8 mouse cellular contexts compared by ENCODE assay signal in genomic region chr11:69415668-69416451, GRCm38 (mm10). TPM values are rescaled to one million over a fixed set of nuclear protein-coding genes. Genes with fewer than 3 reads are reported as not detected.
DNase-seq lines count a peak whose midpoint lies in the region; ATAC-seq and TF ChIP-seq lines count a peak whose summit lies in the region.

No protein-coding gene starts in this region.

- peak overlapping the region; percentile 79 for H3K4me3 ChIP-seq in embryonic facial prominence, embryonic 11.5 days (ENCODE audit: low read depth, low read length)
- peak overlapping the region; percentile 80 for H3K4me3 ChIP-seq in hindbrain, embryonic 11.5 days (ENCODE audit: low read depth, low read length)
- H3K4me3 ChIP-seq in limb, embryonic 13.5 days: peak overlapping the region; percentile 82
- H3K4me3 ChIP-seq in midbrain, postnatal 0 days (ENCODE audit: low read depth, low read length): peak overlapping the region; percentile 71

- no peak for TF ChIP-seq CTCF in midbrain, postnatal 0 days (IDR thresholded peaks at IDR 0.05)

- peak overlapping the region; percentile 90 for H3K4me2 ChIP-seq in embryonic facial prominence, embryonic 11.5 days (ENCODE audit: low read depth, low read length)
- peak overlapping the region; percentile 99 for H3K4me2 ChIP-seq in hindbrain, embryonic 11.5 days (replicated peaks; ENCODE audit: low read depth, low read length)
- peak overlapping the region; percentile 98 for H3K4me2 ChIP-seq in limb, embryonic 13.5 days (replicated peaks)
- peak overlapping the region; percentile 94 for H3K4me2 ChIP-seq in midbrain, postnatal 0 days (ENCODE audit: low read depth, low read length, poor library complexity, severe bottlenecking)

- H3K36me3 ChIP-seq in embryonic facial prominence, embryonic 11.5 days (replicated peaks; ENCODE audit: control insufficient read depth, insufficient read depth, low read depth, low read length): no peaks in the 10 kb centered on the region
- H3K36me3 ChIP-seq in hindbrain, embryonic 11.5 days (ENCODE audit: control insufficient read depth, insufficient read depth, low read length): no peaks in the 10 kb centered on the region
- H3K36me3 ChIP-seq in limb, embryonic 13.5 days: peaks cover 21% of the 10 kb centered on the region
- 0 out of 2 replicates have a peak, but pooled peaks cover 4% of the 10 kb centered on the region for H3K36me3 ChIP-seq in midbrain, postnatal 0 days (ENCODE audit: insufficient read depth, low read length)

- peak overlapping the region; percentile 99 for H3K27ac ChIP-seq in embryonic facial prominence, embryonic 11.5 days (replicated peaks; ENCODE audit: low read depth, low read length)
- H3K27ac ChIP-seq in hindbrain, embryonic 11.5 days (ENCODE audit: low read depth, low read length): peak overlapping the region; percentile 100
- peak overlapping the region; percentile 99 for H3K27ac ChIP-seq in limb, embryonic 13.5 days
- peak overlapping the region; percentile 98 for H3K27ac ChIP-seq in midbrain, postnatal 0 days (ENCODE audit: low read depth, low read length)

- no peaks in the 10 kb centered on the region for H3K9me3 ChIP-seq in embryonic facial prominence, embryonic 11.5 days (replicated peaks; ENCODE audit: control insufficient read depth, low read length)
- H3K9me3 ChIP-seq in hindbrain, embryonic 11.5 days (ENCODE audit: control insufficient read depth, low read length): no peaks in the 10 kb centered on the region
- H3K9me3 ChIP-seq in limb, embryonic 13.5 days: no peaks in the 10 kb centered on the region
- no peaks in the 10 kb centered on the region for H3K9me3 ChIP-seq in midbrain, postnatal 0 days (ENCODE audit: low read length)

- H3K4me1 ChIP-seq in embryonic facial prominence, embryonic 11.5 days (ENCODE audit: control insufficient read depth, insufficient read depth, low read length): peaks cover 23% of the 10 kb centered on the region
- H3K4me1 ChIP-seq in hindbrain, embryonic 11.5 days (replicated peaks; ENCODE audit: control insufficient read depth, insufficient read depth, low read length): peaks cover 27% of the 10 kb centered on the region
- peaks cover 65% of the 10 kb centered on the region for H3K4me1 ChIP-seq in limb, embryonic 13.5 days
- peaks cover 33% of the 10 kb centered on the region for H3K4me1 ChIP-seq in midbrain, postnatal 0 days (ENCODE audit: insufficient read depth, low read length)

- peak; percentile 30 to 49 for DNase-seq in frontal cortex, postnatal 14 days (ENCODE audit: low spot score in 2 of 2)
- no peak for DNase-seq in frontal cortex, adult 2 months (ENCODE audit: extremely low spot score in 1 of 2, low spot score in 1 of 2)
- DNase-seq in Muller cell, postnatal 12 days (ENCODE audit: inconsistent ontology term): peak; percentile 84
- DNase-seq in embryonic facial prominence, embryonic 11.5 days (ENCODE audit: low spot score): peak; percentile 87
- peak; percentile 82 for DNase-seq in hindbrain, embryonic 11.5 days (ENCODE audit: low spot score)
- DNase-seq in midbrain, postnatal 0 days (ENCODE audit: low spot score): peak; percentile 84
- peak; percentile 91 for DNase-seq in yolk sac, embryonic 10.5 days (ENCODE audit: low spot score)

- H3K27me3 ChIP-seq in embryonic facial prominence, embryonic 11.5 days (ENCODE audit: control insufficient read depth, insufficient read depth, low read length): peaks cover 1% of the 10 kb centered on the region; the same call in 1 of the 2 replicates
- H3K27me3 ChIP-seq in hindbrain, embryonic 11.5 days (ENCODE audit: control insufficient read depth, insufficient read depth, low read length): peaks cover 2% of the 10 kb centered on the region
- H3K27me3 ChIP-seq in limb, embryonic 13.5 days: peaks cover 2% of the 10 kb centered on the region; the same call in 1 of the 2 replicates
- H3K27me3 ChIP-seq in midbrain, postnatal 0 days (ENCODE audit: insufficient read depth, low read length): no peaks in the 10 kb centered on the region

- no peak for ATAC-seq in embryonic facial prominence, embryonic 11.5 days (replicated peaks; ENCODE audit: insufficient number of reproducible peaks, low FRiP score, low TSS enrichment, low read depth)
- no peak for ATAC-seq in hindbrain, embryonic 11.5 days (ENCODE audit: low FRiP score)
- 0 out of 2 replicates have a peak, but pooled peaks have one; percentile 18 for ATAC-seq in limb, embryonic 13.5 days (ENCODE audit: low FRiP score, low read depth)
- no peak for ATAC-seq in midbrain, postnatal 0 days (ENCODE audit: low FRiP score)

- peak overlapping the region; percentile 98 for H3K9ac ChIP-seq in embryonic facial prominence, embryonic 11.5 days (replicated peaks; ENCODE audit: low read length)
- peak overlapping the region; percentile 99 for H3K9ac ChIP-seq in hindbrain, embryonic 11.5 days (ENCODE audit: low read depth, low read length)
- peak overlapping the region; percentile 97 for H3K9ac ChIP-seq in limb, embryonic 13.5 days
- H3K9ac ChIP-seq in midbrain, postnatal 0 days (replicated peaks; ENCODE audit: low read length, poor library complexity, severe bottlenecking): peak overlapping the region; percentile 98

- WGBS in embryonic facial prominence, embryonic 11.5 days: 2% methylated on average over 13 of the region's 25 CpGs
- under 1% methylated on average over 15 of the region's 25 CpGs for WGBS in hindbrain, embryonic 11.5 days
- under 1% methylated on average over 14 of the region's 25 CpGs for WGBS in limb, embryonic 13.5 days
- WGBS in midbrain, postnatal 0 days: under 1% methylated on average over 13 of the region's 25 CpGs

RNA-seq across cellular contexts. Expression of gene Kdm6b, which starts 2.4 kb away (rescaled TPM):
- 12.3 and 12.7 TPM in 2 replicates for polyA plus RNA-seq in frontal cortex, adult 2 months (2012; rRNA removed)
- polyA plus RNA-seq in embryonic facial prominence, embryonic 11.5 days (2014; fragmentation: Nextera tagmentation; extraction: Ambion mirVana): 25.9 and 26.2 TPM in 2 replicates
- polyA plus RNA-seq in hindbrain, embryonic 11.5 days (2014; fragmentation: Nextera tagmentation; extraction: Ambion mirVana): 33.7 and 40.9 TPM in 2 replicates
- polyA plus RNA-seq in limb, embryonic 13.5 days (2015; fragmentation: Nextera tagmentation; extraction: Ambion mirVana): 47.3 and 49.3 TPM in 2 replicates
- 12.1 and 14.5 TPM in 2 replicates for total RNA-seq in midbrain, postnatal 0 days (2014; rRNA removed)
- 18.9 and 22.7 TPM in 2 replicates for polyA plus RNA-seq in midbrain, postnatal 0 days (2015; fragmentation: Nextera tagmentation; extraction: Ambion mirVana)

RNA-seq across cellular contexts. Expression of gene Tmem88, which starts 17.8 kb away (rescaled TPM):
- polyA plus RNA-seq in frontal cortex, adult 2 months (2012; rRNA removed): 4.1 and 4.6 TPM in 2 replicates
- polyA plus RNA-seq in embryonic facial prominence, embryonic 11.5 days (2014; fragmentation: Nextera tagmentation; extraction: Ambion mirVana): 13.6 and 18.1 TPM in 2 replicates
- polyA plus RNA-seq in hindbrain, embryonic 11.5 days (2014; fragmentation: Nextera tagmentation; extraction: Ambion mirVana): 15.7 and 17.1 TPM in 2 replicates
- polyA plus RNA-seq in limb, embryonic 13.5 days (2015; fragmentation: Nextera tagmentation; extraction: Ambion mirVana): 24.0 and 25.6 TPM in 2 replicates
- total RNA-seq in midbrain, postnatal 0 days (2014; rRNA removed): 4.4 and 5.7 TPM in 2 replicates
- 5.8 and 6.3 TPM in 2 replicates for polyA plus RNA-seq in midbrain, postnatal 0 days (2015; fragmentation: Nextera tagmentation; extraction: Ambion mirVana)

RNA-seq across cellular contexts. Expression of gene Cyb5d1, which starts 20.4 kb away (rescaled TPM):
- polyA plus RNA-seq in frontal cortex, adult 2 months (2012; rRNA removed): 34.2 and 35.7 TPM in 2 replicates
- 33.3 TPM in 2 replicates for polyA plus RNA-seq in embryonic facial prominence, embryonic 11.5 days (2014; fragmentation: Nextera tagmentation; extraction: Ambion mirVana)
- 32.7 and 45.2 TPM in 2 replicates for polyA plus RNA-seq in hindbrain, embryonic 11.5 days (2014; fragmentation: Nextera tagmentation; extraction: Ambion mirVana)
- polyA plus RNA-seq in limb, embryonic 13.5 days (2015; fragmentation: Nextera tagmentation; extraction: Ambion mirVana): 35.6 and 38.1 TPM in 2 replicates
- total RNA-seq in midbrain, postnatal 0 days (2014; rRNA removed): 16.5 and 22.6 TPM in 2 replicates
- 18.2 and 18.8 TPM in 2 replicates for polyA plus RNA-seq in midbrain, postnatal 0 days (2015; fragmentation: Nextera tagmentation; extraction: Ambion mirVana)

RNA-seq across cellular contexts. Expression of gene Naa38, which starts 20.6 kb away (rescaled TPM):
- 179 and 182 TPM in 2 replicates for polyA plus RNA-seq in frontal cortex, adult 2 months (2012; rRNA removed)
- 123 and 135 TPM in 2 replicates for polyA plus RNA-seq in embryonic facial prominence, embryonic 11.5 days (2014; fragmentation: Nextera tagmentation; extraction: Ambion mirVana)
- 120 and 124 TPM in 2 replicates for polyA plus RNA-seq in hindbrain, embryonic 11.5 days (2014; fragmentation: Nextera tagmentation; extraction: Ambion mirVana)
- 127 and 137 TPM in 2 replicates for polyA plus RNA-seq in limb, embryonic 13.5 days (2015; fragmentation: Nextera tagmentation; extraction: Ambion mirVana)
- total RNA-seq in midbrain, postnatal 0 days (2014; rRNA removed): 32.6 and 95.9 TPM in 2 replicates
- 120 and 147 TPM in 2 replicates for polyA plus RNA-seq in midbrain, postnatal 0 days (2015; fragmentation: Nextera tagmentation; extraction: Ambion mirVana)

RNA-seq across cellular contexts. Expression of gene Chd3, which starts 46.7 kb away (rescaled TPM):
- polyA plus RNA-seq in frontal cortex, adult 2 months (2012; rRNA removed): 374 and 399 TPM in 2 replicates
- 48.0 and 52.1 TPM in 2 replicates for polyA plus RNA-seq in embryonic facial prominence, embryonic 11.5 days (2014; fragmentation: Nextera tagmentation; extraction: Ambion mirVana)
- 44.3 and 57.1 TPM in 2 replicates for polyA plus RNA-seq in hindbrain, embryonic 11.5 days (2014; fragmentation: Nextera tagmentation; extraction: Ambion mirVana)
- 117 and 119 TPM in 2 replicates for polyA plus RNA-seq in limb, embryonic 13.5 days (2015; fragmentation: Nextera tagmentation; extraction: Ambion mirVana)
- total RNA-seq in midbrain, postnatal 0 days (2014; rRNA removed): 284 and 298 TPM in 2 replicates
- 51.6 and 58.9 TPM in 2 replicates for polyA plus RNA-seq in midbrain, postnatal 0 days (2015; fragmentation: Nextera tagmentation; extraction: Ambion mirVana)

Comparison
In these comparisons a context has a peak if more than half of its experiments do, and no peak if none do; other contexts are left out.
1. DNase-seq: peak in frontal cortex, postnatal 14 days (2 of 2), Muller cell, postnatal 12 days (single experiment), embryonic facial prominence, embryonic 11.5 days (single experiment), hindbrain, embryonic 11.5 days (single experiment), midbrain, postnatal 0 days (single experiment) and yolk sac, embryonic 10.5 days (single experiment); none in frontal cortex, adult 2 months (0 of 2).
2. Peak in every context shown above with its lines, with median percentiles within 50 percentile points of each other: H3K27ac ChIP-seq, H3K4me2 ChIP-seq, H3K4me3 ChIP-seq and H3K9ac ChIP-seq.